Mouse (Mus musculus) kidney, embryonic 16.5 days (tissue): ENCODE results near the gene Herc2. TPM values are rescaled to one million over a fixed set of nuclear protein-coding genes. Genes with fewer than 3 reads are reported as not detected.

Source experiments
- ATAC-seq: fragments of 200-750 bp; cut with Nextera tagmentation; 2 replicates; pipeline ENCODE4 v1.8.0; 2017; ENCODE audit warnings: moderate TSS enrichment; ENCODE audit not compliant: low FRiP score, low TSS enrichment
- H3K27ac ChIP-seq: fragments of 300-500 bp; sonication (generic); 2 replicates; pipeline ENCODE4 v1.5.1; 2014; ENCODE audit warnings: low read length
- H3K27me3 ChIP-seq: fragments of 300-500 bp; sonication (generic); 2 replicates; pipeline ENCODE4 v1.6.1; 2014; ENCODE audit warnings: low read length, control low read depth, mixed read lengths; ENCODE audit not compliant: insufficient read depth
- H3K36me3 ChIP-seq: fragments of 300-500 bp; sonication (generic); 2 replicates; pipeline ENCODE4 v1.6.1; 2014; ENCODE audit warnings: low read length, control low read depth, mixed read lengths; ENCODE audit not compliant: insufficient read depth
- H3K4me1 ChIP-seq: fragments of 300-500 bp; sonication (generic); 2 replicates; pipeline ENCODE4 v1.6.1; 2014; ENCODE audit warnings: low read length, control low read depth, mixed read lengths; ENCODE audit not compliant: insufficient read depth
- H3K4me2 ChIP-seq: fragments of 300-500 bp; sonication (generic); replicated peaks from 2 replicates; pipeline ENCODE4 v1.6.1; 2014; ENCODE audit warnings: low read depth, low read length
- H3K4me3 ChIP-seq: fragments of 300-500 bp; sonication (generic); 2 replicates; pipeline ENCODE4 v1.5.1; 2014; ENCODE audit warnings: mild to moderate bottlenecking, low read length
- H3K9ac ChIP-seq: fragments of 300-500 bp; sonication (generic); replicated peaks from 2 replicates; pipeline ENCODE4 v1.6.1; 2014; ENCODE audit warnings: low read length
- H3K9me3 ChIP-seq: fragments of 300-500 bp; sonication (generic); 2 replicates; pipeline ENCODE4 v1.6.1; 2016; ENCODE audit warnings: low read length, control low read depth
- WGBS: fragments of 180-500 bp; shearing (Covaris S2); extraction: QIAGEN DNeasy Blood & Tissue Kit; methylation state at CpG from one replicate; pipeline ENCODE4 v1.1.7; 2014; 5-methylcytosine and 5-hydroxymethylcytosine counted together
- polyA plus RNA-seq: library from polyadenylated mRNA; unstranded; fragments of >200 nt; fragmentation: Nextera tagmentation; extraction: Ambion mirVana; gene quantifications from 2 replicates; pipeline ENCODE4 v1.2.1, GENCODE M21; 2015

Herc2 gene
- polyA plus RNA-seq, 1 experiment from 2014 or later: 19.2 TPM

- ATAC-seq: peak; percentile 57; the same call in 1 of the 2 replicates
- Histone ChIP-seq H3K4me3 (no peak overlapping the region), H3K9ac (no peak overlapping the region), H3K4me1 (no peaks in the 10 kb centered on the region), H3K27ac (no peak overlapping the region), H3K4me2 (no peak overlapping the region), H3K36me3 (peaks cover 54% of the 10 kb centered on the region), H3K27me3 (no peaks in the 10 kb centered on the region), H3K9me3 (no peaks in the 10 kb centered on the region)
- WGBS: 64% methylated on average over 12 of the region's 12 CpGs
These were observed 103.6 kb downstream of the Herc2 start for GRCm38 (mm10) chr7:56153625-56154024.

GRCm38 (mm10) chr7:56163316-56163715 is 113.3 kb downstream of the Herc2 start:
- Histone ChIP-seq H3K27ac (no peak overlapping the region), H3K27me3 (no peaks in the 10 kb centered on the region), H3K4me3 (no peak overlapping the region), H3K9me3 (no peaks in the 10 kb centered on the region), H3K4me1 (no peaks in the 10 kb centered on the region), H3K36me3 (peaks cover 27% of the 10 kb centered on the region), H3K4me2 (no peak overlapping the region), H3K9ac (no peak overlapping the region)
- no peak for ATAC-seq
- WGBS: 75% methylated on average over 4 of the region's 4 CpGs

- no peak for ATAC-seq
These were observed 118.7 kb downstream of the Herc2 start for GRCm38 (mm10) chr7:56168713-56169112.

GRCm38 (mm10) chr7:56177371-56177770 is 127.4 kb downstream of the Herc2 start:
- H3K27me3 ChIP-seq: no peaks in the 10 kb centered on the region
- 87% methylated on average over 3 of the region's 3 CpGs for WGBS

More at GRCm38 (mm10) chr7:56168713-56169112, 118.7 kb downstream of the Herc2 start:
- Histone ChIP-seq H3K36me3 (peaks cover 20% of the 10 kb centered on the region), H3K4me1 (no peaks in the 10 kb centered on the region), H3K9me3 (no peaks in the 10 kb centered on the region), H3K27me3 (no peaks in the 10 kb centered on the region), H3K4me2 (no peak overlapping the region), H3K9ac (no peak overlapping the region), H3K4me3 (no peak overlapping the region), H3K27ac (no peak overlapping the region)
- WGBS: 73% methylated on average over 7 of the region's 7 CpGs

GRCm38 (mm10) chr7:56191041-56191440 is 141.0 kb downstream of the Herc2 start:
- Histone ChIP-seq H3K27me3 (no peaks in the 10 kb centered on the region), H3K4me3 (no peak overlapping the region), H3K27ac (no peak overlapping the region), H3K4me2 (no peak overlapping the region), H3K9ac (no peak overlapping the region), H3K36me3 (peaks cover 43% of the 10 kb centered on the region), H3K9me3 (no peaks in the 10 kb centered on the region), H3K4me1 (no peaks in the 10 kb centered on the region)
- WGBS: 97% methylated on average over 6 of the region's 6 CpGs
- ATAC-seq: no peak

More at GRCm38 (mm10) chr7:56177371-56177770, 127.4 kb downstream of the Herc2 start:
- no peak for ATAC-seq
- Histone ChIP-seq H3K4me2 (no peak overlapping the region), H3K4me1 (no peaks in the 10 kb centered on the region), H3K36me3 (peaks cover 12% of the 10 kb centered on the region), H3K27ac (no peak overlapping the region), H3K9me3 (no peaks in the 10 kb centered on the region), H3K4me3 (no peak overlapping the region), H3K9ac (no peak overlapping the region)

GRCm38 (mm10) chr7:56191661-56192060 is 141.7 kb downstream of the Herc2 start:
- no peaks in the 10 kb centered on the region for H3K27me3 ChIP-seq
- no peak overlapping the region for H3K27ac ChIP-seq
- H3K36me3 ChIP-seq: peaks cover 42% of the 10 kb centered on the region
- H3K4me3 ChIP-seq: no peak overlapping the region
- no peaks in the 10 kb centered on the region for H3K9me3 ChIP-seq
- H3K4me2 ChIP-seq: no peak overlapping the region
- WGBS: 72% methylated on average over 4 of the region's 4 CpGs
- H3K4me1 ChIP-seq: no peaks in the 10 kb centered on the region
- no peak overlapping the region for H3K9ac ChIP-seq
- ATAC-seq: no peak

- Histone ChIP-seq H3K36me3 (peaks cover 60% of the 10 kb centered on the region), H3K4me1 (no peaks in the 10 kb centered on the region), H3K27ac (no peak overlapping the region), H3K27me3 (no peaks in the 10 kb centered on the region), H3K4me2 (no peak overlapping the region), H3K4me3 (no peak overlapping the region), H3K9me3 (no peaks in the 10 kb centered on the region), H3K9ac (no peak overlapping the region)
- 95% methylated on average over 10 of the region's 10 CpGs for WGBS
- ATAC-seq: no peak
These were observed 151.7 kb downstream of the Herc2 start for GRCm38 (mm10) chr7:56201483-56202218.

- no peak overlapping the region for H3K4me2 ChIP-seq
- H3K27me3 ChIP-seq: no peaks in the 10 kb centered on the region
- H3K27ac ChIP-seq: no peak overlapping the region
- no peak overlapping the region for H3K4me3 ChIP-seq
- ATAC-seq: no peak
- no peaks in the 10 kb centered on the region for H3K4me1 ChIP-seq
- H3K9ac ChIP-seq: no peak overlapping the region
- H3K9me3 ChIP-seq: no peaks in the 10 kb centered on the region
- 91% methylated on average over 3 of the region's 3 CpGs for WGBS
- peaks cover 57% of the 10 kb centered on the region for H3K36me3 ChIP-seq
These were observed 152.8 kb downstream of the Herc2 start for GRCm38 (mm10) chr7:56202843-56203242.

GRCm38 (mm10) chr7:56203286-56203685 is 153.3 kb downstream of the Herc2 start:
- ATAC-seq: no peak
- Histone ChIP-seq H3K36me3 (peaks cover 54% of the 10 kb centered on the region), H3K27ac (no peak overlapping the region), H3K27me3 (no peaks in the 10 kb centered on the region), H3K4me3 (no peak overlapping the region), H3K4me1 (no peaks in the 10 kb centered on the region), H3K9ac (no peak overlapping the region), H3K9me3 (no peaks in the 10 kb centered on the region), H3K4me2 (no peak overlapping the region)
- WGBS: 95% methylated on average over 2 of the region's 2 CpGs

GRCm38 (mm10) chr7:56204877-56205276 is 154.9 kb downstream of the Herc2 start:
- ATAC-seq: no peak
- 70% methylated on average over 3 of the region's 3 CpGs for WGBS
- Histone ChIP-seq H3K4me1 (no peaks in the 10 kb centered on the region), H3K4me3 (no peak overlapping the region), H3K36me3 (peaks cover 62% of the 10 kb centered on the region), H3K9me3 (no peaks in the 10 kb centered on the region), H3K4me2 (no peak overlapping the region), H3K27me3 (no peaks in the 10 kb centered on the region), H3K27ac (no peak overlapping the region), H3K9ac (no peak overlapping the region)
